Mouse (Mus musculus): Measurements from ENCODE around the gene Tm6sf2. TPM values are rescaled to one million over a fixed set of nuclear protein-coding genes. Genes with fewer than 3 reads are reported as not detected.
A peak's percentile ranks its signal among the peaks of the same experiment; 100 is the strongest.

The Tm6sf2 gene
- total RNA-seq, 1 experiment from 2014 or later, result not detected

DNA sequence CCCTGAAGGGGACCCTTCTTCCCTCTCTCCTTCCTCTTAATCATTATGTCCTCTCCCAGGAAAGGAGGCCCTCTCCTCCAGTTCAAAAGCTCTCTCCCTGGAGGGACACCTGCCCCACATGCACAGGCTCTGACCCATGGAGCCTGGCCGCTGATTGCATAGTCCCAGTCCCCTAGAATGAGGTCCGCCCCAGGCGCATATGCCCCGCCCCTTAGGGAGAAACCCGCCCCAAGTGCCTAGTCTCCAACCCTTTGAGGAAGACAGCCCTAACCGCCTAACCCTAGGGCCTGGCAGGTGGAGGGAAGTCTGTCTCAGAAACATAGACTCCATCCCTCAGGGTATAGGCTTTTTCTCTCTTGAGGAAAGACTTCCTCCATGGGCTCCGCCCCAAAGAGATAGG lies 14.5 kb downstream of the Tm6sf2 start:
- no peak for ATAC-seq (replicated peaks; ENCODE audit: insufficient number of reproducible peaks, low FRiP score, low TSS enrichment, poor library complexity, severe bottlenecking)

DNA sequence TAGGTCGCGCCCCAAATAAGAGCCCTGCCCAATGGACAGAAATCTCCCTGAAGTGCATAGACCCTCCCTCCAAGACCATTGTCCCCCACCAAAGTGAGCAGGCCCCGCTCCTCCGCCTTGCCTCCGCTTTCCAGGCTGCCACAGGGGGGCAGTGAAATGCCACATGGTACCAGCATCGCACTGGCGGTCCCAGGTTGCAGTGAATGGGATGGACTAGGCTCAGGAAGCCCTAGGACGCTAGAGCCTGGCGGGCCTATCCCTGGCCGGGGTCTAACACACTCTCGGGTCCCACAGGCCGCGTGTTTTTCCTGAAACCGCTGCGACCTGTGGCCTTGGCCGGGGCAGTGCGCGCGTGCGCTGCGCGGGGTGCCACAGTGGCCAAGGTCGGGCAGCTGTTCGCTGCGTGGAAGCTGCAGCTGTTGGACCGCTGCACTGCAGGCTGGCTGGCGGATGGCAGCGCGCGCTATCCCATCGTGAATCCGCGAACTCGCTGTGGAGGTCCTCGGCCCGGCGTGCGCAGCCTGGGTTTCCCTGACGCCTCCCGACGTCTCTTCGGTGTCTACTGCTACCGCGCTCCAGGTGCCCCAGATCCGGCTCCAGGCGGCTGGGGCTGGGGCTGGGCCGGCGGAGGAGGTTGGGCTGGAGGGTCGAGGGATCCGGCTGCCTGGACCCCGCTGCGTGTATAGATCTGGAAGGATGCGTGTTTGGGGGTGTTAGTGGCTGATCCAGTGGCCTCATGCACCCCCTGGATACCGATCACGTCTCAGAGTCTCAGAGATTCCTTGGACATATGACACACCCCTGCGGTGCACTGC lies 15.3 kb downstream of the Tm6sf2 start:
- 0 out of 2 replicates have a peak, but pooled peaks have one; percentile 28 for ATAC-seq (replicated peaks; ENCODE audit: insufficient number of reproducible peaks, low FRiP score, low TSS enrichment, poor library complexity, severe bottlenecking)

- ATAC-seq (replicated peaks; ENCODE audit: insufficient number of reproducible peaks, low FRiP score, low TSS enrichment, poor library complexity, severe bottlenecking), result no peak
Observed at GRCm38 (mm10) chr8:70089296-70089960, 16.7 kb downstream of the Tm6sf2 start.

- no peak for ATAC-seq (replicated peaks; ENCODE audit: insufficient number of reproducible peaks, low FRiP score, low TSS enrichment, poor library complexity, severe bottlenecking)
Observed at GRCm38 (mm10) chr8:70092786-70093185, 20.1 kb downstream of the Tm6sf2 start.

- no peak for ATAC-seq (replicated peaks; ENCODE audit: insufficient number of reproducible peaks, low FRiP score, low TSS enrichment, poor library complexity, severe bottlenecking)
Observed at GRCm38 (mm10) chr8:70099276-70099675, 26.6 kb downstream of the Tm6sf2 start.

GRCm38 (mm10) chr8:70100241-70100640 lies 27.5 kb downstream of the Tm6sf2 start:
- ATAC-seq (replicated peaks; ENCODE audit: insufficient number of reproducible peaks, low FRiP score, low TSS enrichment, poor library complexity, severe bottlenecking), result no peak

- ATAC-seq (replicated peaks; ENCODE audit: insufficient number of reproducible peaks, low FRiP score, low TSS enrichment, poor library complexity, severe bottlenecking), result peak; percentile 59; the same call in 1 of the 2 replicates
Observed at GRCm38 (mm10) chr8:70104506-70104905, 31.8 kb downstream of the Tm6sf2 start.

GRCm38 (mm10) chr8:70104922-70105321 lies 32.2 kb downstream of the Tm6sf2 start:
- ATAC-seq (replicated peaks; ENCODE audit: insufficient number of reproducible peaks, low FRiP score, low TSS enrichment, poor library complexity, severe bottlenecking), result no peak

GRCm38 (mm10) chr8:70110451-70110850 lies 37.7 kb downstream of the Tm6sf2 start:
- ATAC-seq (replicated peaks; ENCODE audit: insufficient number of reproducible peaks, low FRiP score, low TSS enrichment, poor library complexity, severe bottlenecking), result no peak

DNA sequence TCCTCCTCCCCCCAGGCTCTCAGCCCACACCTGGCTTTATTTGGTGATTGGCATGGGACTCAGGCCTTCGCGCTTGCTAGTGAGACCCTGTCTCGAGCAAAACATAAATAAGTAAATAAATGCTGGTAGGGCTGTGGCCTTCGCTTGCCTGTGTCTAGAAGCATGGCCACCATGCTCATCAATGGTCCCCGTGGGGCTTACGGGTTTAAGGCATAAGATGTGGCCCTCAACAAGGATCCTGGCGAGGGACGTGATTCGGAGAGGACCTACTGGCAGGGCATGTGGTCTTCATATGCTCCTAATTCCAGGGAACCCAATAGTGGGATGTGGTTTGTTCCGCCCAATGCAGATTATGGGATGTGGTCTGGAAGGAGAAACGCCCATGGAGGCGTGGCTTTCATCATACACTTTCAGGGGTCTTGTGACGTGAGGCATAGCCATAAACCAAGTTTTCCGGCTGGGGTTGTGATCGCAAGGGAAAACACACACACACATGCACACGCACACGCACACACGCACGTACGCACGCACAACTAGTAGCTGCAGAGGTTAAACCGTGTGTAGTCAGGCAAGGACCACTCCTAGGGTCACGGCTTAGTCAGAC lies 38.6 kb downstream of the Tm6sf2 start:
- no peak for ATAC-seq (replicated peaks; ENCODE audit: insufficient number of reproducible peaks, low FRiP score, low TSS enrichment, poor library complexity, severe bottlenecking)

GRCm38 (mm10) chr8:70112401-70113016 lies 39.8 kb downstream of the Tm6sf2 start:
- no peak for ATAC-seq (replicated peaks; ENCODE audit: insufficient number of reproducible peaks, low FRiP score, low TSS enrichment, poor library complexity, severe bottlenecking)

GRCm38 (mm10) chr8:70114488-70114887 lies 41.8 kb downstream of the Tm6sf2 start:
- ATAC-seq (replicated peaks; ENCODE audit: insufficient number of reproducible peaks, low FRiP score, low TSS enrichment, poor library complexity, severe bottlenecking), result 0 out of 2 replicates have a peak, but pooled peaks have one; percentile 29

DNA sequence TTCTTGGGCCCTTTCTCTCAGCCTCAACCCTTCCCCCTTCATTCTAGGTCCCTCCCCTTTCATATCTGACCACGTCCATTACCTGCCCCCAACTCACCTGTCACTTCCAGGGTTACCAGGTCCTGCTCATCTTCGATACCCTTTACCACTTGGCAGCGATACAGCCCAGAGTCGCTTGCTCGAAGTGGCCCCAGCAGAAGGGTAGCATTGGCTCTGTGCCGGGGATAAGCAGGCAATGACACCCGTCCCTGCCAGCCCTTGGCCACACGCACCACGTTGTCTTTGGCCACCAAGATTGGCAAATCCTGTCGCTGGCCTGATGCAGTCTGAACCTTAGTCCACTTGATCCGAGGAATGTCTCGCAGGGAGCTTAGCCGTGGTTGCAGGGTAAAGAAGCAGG lies 42.2 kb downstream of the Tm6sf2 start:
- ATAC-seq (replicated peaks; ENCODE audit: insufficient number of reproducible peaks, low FRiP score, low TSS enrichment, poor library complexity, severe bottlenecking), result no peak

DNA sequence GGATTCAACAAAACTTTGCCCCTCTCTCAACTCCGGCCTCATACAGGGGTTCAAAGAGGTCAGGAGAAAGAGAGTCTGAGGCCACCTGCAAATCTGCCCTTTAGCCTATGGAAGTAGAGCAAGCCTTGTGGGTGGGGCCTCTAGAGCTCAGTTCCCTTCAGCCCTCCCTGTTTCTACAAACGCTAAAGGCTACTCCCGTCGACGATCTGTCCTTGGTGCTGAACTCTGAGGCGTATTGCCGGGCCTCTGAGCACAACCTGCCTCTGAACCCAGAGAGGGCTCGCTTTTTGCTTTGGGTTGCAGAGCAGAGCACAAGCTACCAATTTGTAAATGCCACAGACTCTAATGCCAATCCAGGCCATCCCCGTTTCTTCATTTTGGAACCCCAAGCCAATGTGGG lies 44.9 kb downstream of the Tm6sf2 start:
- ATAC-seq (replicated peaks; ENCODE audit: insufficient number of reproducible peaks, low FRiP score, low TSS enrichment, poor library complexity, severe bottlenecking), result no peak

GRCm38 (mm10) chr8:70118726-70119700 lies 46.3 kb downstream of the Tm6sf2 start:
- no peak for ATAC-seq (replicated peaks; ENCODE audit: insufficient number of reproducible peaks, low FRiP score, low TSS enrichment, poor library complexity, severe bottlenecking)

DNA sequence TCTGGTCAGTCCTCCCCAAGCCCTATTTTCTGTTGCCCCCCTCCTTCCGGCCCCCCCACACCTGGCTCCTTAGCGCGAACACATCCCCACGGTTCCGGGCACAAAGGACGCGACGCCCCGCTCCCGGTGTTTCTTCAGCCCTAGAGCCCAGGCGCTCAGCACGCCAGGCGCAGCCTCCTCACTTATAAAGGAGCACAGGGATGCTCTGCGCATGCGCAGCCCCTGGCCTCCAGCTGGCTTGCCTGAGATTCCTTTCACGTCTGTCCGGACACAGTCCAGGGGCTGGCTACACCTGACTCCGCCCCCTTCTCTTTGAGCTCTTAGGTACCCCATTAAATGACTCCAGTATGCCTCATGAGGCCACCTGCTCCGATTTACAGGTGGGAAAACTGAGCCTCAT lies 47.9 kb downstream of the Tm6sf2 start, which contains the start of gene Ncan:
Ncan (minus strand) TSS at position 207 of the 400 bp plus-strand sequence.
- no peak for ATAC-seq (replicated peaks; ENCODE audit: insufficient number of reproducible peaks, low FRiP score, low TSS enrichment, poor library complexity, severe bottlenecking)

DNA sequence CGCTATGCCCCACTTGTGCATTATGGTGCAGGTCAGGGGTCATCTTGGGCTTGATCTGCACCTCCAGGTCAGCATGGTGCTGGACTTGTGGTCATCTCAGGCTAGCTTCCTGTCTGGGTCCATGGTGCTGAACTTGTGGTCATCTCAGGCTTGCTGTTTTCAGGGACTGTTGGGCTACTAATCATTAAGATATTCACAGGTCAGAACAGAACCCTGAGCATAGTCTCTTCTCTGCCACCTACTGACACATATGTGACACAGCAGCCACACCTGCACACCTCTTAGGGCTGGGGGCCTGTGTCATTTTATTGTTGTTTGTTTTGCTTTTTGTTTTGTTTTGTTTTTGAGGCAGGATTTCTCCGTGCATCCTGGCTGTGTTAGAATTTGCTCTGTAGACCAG lies 50.1 kb downstream of the Tm6sf2 start:
- no peak for ATAC-seq (replicated peaks; ENCODE audit: insufficient number of reproducible peaks, low FRiP score, low TSS enrichment, poor library complexity, severe bottlenecking)

- no peak for ATAC-seq (replicated peaks; ENCODE audit: insufficient number of reproducible peaks, low FRiP score, low TSS enrichment, poor library complexity, severe bottlenecking)
Observed at GRCm38 (mm10) chr8:70124992-70125391, 52.3 kb downstream of the Tm6sf2 start.

All from monocyte, adult 5-6 weeks (primary cell).